Mouse (Mus musculus) CH12.LX (cell line): ENCODE measurements at regions not wholly inside any gene's neighbourhood (a gene's known extent, or its start where the extent isn't known, plus 50 kb on each side); places are given as distances from the start of the nearest gene placed in this dataset.

Source experiments
- DNase-seq: peaks from one replicate; pipeline ENCODE4 v3.0.0-alpha.2; 2013; ENCODE audit errors: extremely low read depth
- H3K27ac ChIP-seq: 2 replicates; pipeline ENCODE4 v1.5.1; 2012; ENCODE audit warnings: low read depth, mild to moderate bottlenecking, control low read depth, moderate library complexity; ENCODE audit not compliant: insufficient read depth
- H3K27me3 ChIP-seq: replicated peaks from 2 replicates; pipeline ENCODE3; 2012; ENCODE audit warnings: inconsistent platforms
- H3K36me3 ChIP-seq, 2 experiments: replicated peaks in 1 of 2; 2 replicates each; pipeline versions ENCODE3 to v1.6.1; 2012; ENCODE audit warnings: inconsistent platforms in 1 of 2, low read length in 1 of 2, mild to moderate bottlenecking in 1 of 2, mixed read lengths in 1 of 2, moderate library complexity in 1 of 2; ENCODE audit not compliant: control insufficient read depth in 1 of 2, insufficient read depth in 1 of 2
- H3K4me1 ChIP-seq, 2 experiments: 2 replicates each; pipeline ENCODE4 v1.6.1; 2012; ENCODE audit warnings: inconsistent platforms in 1 of 2, moderate library complexity in 1 of 2; ENCODE audit not compliant: insufficient read depth in 2 of 2, control insufficient read depth in 1 of 2
- H3K4me2 ChIP-seq: 2 replicates; pipeline ENCODE4 v1.6.1; 2012; ENCODE audit warnings: low read depth, mild to moderate bottlenecking, control low read depth; ENCODE audit not compliant: poor library complexity, insufficient read depth, severe bottlenecking
- H3K4me3 ChIP-seq, 3 experiments: fragments of 150-350 bp in 1 of 3; sonication (generic) in 1 of 3; replicated peaks in 1 of 3; 2 replicates each; pipeline versions ENCODE3 to v1.5.1; 2011 to 2012; ENCODE audit warnings: low read depth in 2 of 3, low read length in 2 of 3, mild to moderate bottlenecking in 2 of 3, moderate library complexity in 2 of 3, control low read depth in 1 of 3, improper control_type of control experiment in 1 of 3, inconsistent platforms in 1 of 3, mixed read lengths in 1 of 3; ENCODE audit not compliant: poor library complexity in 1 of 3
- H3K79me2 ChIP-seq: replicated peaks from 2 replicates; pipeline ENCODE4 v1.6.1; 2012; ENCODE audit warnings: mild to moderate bottlenecking, moderate library complexity; ENCODE audit not compliant: control insufficient read depth, poor library complexity, insufficient read depth, severe bottlenecking; ENCODE audit errors: extremely low read depth
- H3K9ac ChIP-seq: 2 replicates; pipeline ENCODE4 v1.6.1; 2012; ENCODE audit warnings: low read depth, mild to moderate bottlenecking, control low read depth, moderate library complexity; ENCODE audit not compliant: insufficient read depth
- H3K9me3 ChIP-seq: replicated peaks from 2 replicates; pipeline ENCODE3; 2012; ENCODE audit warnings: low read length, inconsistent platforms, mixed read lengths
- CHD1 ChIP-seq: IDR thresholded peaks from 2 replicates; pipeline ENCODE4 v1.6.1; 2012; ENCODE audit warnings: low read depth, low read length, improper control_type of control experiment, inconsistent platforms
- E2F4 ChIP-seq: IDR thresholded peaks from 2 replicates; pipeline ENCODE4 v1.6.1; 2011; ENCODE audit warnings: low read depth, low read length, improper control_type of control experiment; ENCODE audit not compliant: insufficient replicate concordance
- ELF1 ChIP-seq: IDR thresholded peaks from 2 replicates; pipeline ENCODE4 v1.6.1; 2014; ENCODE audit warnings: low read depth, mild to moderate bottlenecking, inconsistent platforms, low read length, improper control_type of control experiment
- ETS1 ChIP-seq: conservative IDR thresholded peaks from 2 replicates; pipeline ENCODE4 v1.6.1; 2012; ENCODE audit warnings: low read depth, mild to moderate bottlenecking, inconsistent platforms, low read length, improper control_type of control experiment, moderate library complexity
- JUN ChIP-seq: IDR thresholded peaks from 2 replicates; pipeline ENCODE4 v1.6.1; 2011; ENCODE audit warnings: low read depth, mild to moderate bottlenecking, low read length, improper control_type of control experiment, moderate library complexity; ENCODE audit not compliant: insufficient read depth
- MAX ChIP-seq: IDR thresholded peaks from 2 replicates; pipeline ENCODE4 v1.6.1; 2011; ENCODE audit warnings: low read length, improper control_type of control experiment
- MAZ ChIP-seq: IDR thresholded peaks from 2 replicates; pipeline ENCODE4 v1.6.1; 2012; ENCODE audit warnings: low read depth, mild to moderate bottlenecking, inconsistent platforms, low read length, improper control_type of control experiment, moderate library complexity
- RAD21 ChIP-seq: IDR thresholded peaks from 2 replicates; pipeline ENCODE4 v1.6.1; 2011; ENCODE audit warnings: low read depth, mild to moderate bottlenecking, low read length, improper control_type of control experiment, moderate library complexity
- RCOR1 ChIP-seq: conservative IDR thresholded peaks from 2 replicates; pipeline ENCODE4 v1.6.1; 2012; ENCODE audit warnings: low read depth, mild to moderate bottlenecking, inconsistent platforms, low read length, improper control_type of control experiment
- TBP ChIP-seq: conservative IDR thresholded peaks from 2 replicates; pipeline ENCODE4 v1.6.1; 2011; ENCODE audit warnings: low read depth, low read length, improper control_type of control experiment
- ZMIZ1 ChIP-seq: IDR thresholded peaks from 2 replicates; pipeline ENCODE4 v1.6.1; 2012; ENCODE audit warnings: low read depth, mild to moderate bottlenecking, inconsistent platforms, low read length, improper control_type of control experiment
- ZNF384 ChIP-seq: IDR thresholded peaks from 2 replicates; pipeline ENCODE4 v1.6.1; 2012; ENCODE audit warnings: low read depth, low read length, improper control_type of control experiment, inconsistent platforms
- dilution Hi-C: fragments of 300-500 bp; cut with MboI; formaldehyde crosslinking; loops from 2 replicates; pipeline ENCODE4 v1.14.3; 2020; ENCODE audit warnings: low sequenced_read_pairs; ENCODE audit not compliant: extremely low pct_unique_long_range_greater_than_20kb, extremely low pct_ligation_motif_present
- in situ Hi-C: fragments of 300-500 bp; cut with MboI; formaldehyde crosslinking; loops from 3 replicates; pipeline ENCODE4 v1.14.3; 2019; ENCODE audit warnings: low sequenced_read_pairs, low pct_ligation_motif_present, low pct_unique_long_range_greater_than_20kb, mixed read lengths

DNA sequence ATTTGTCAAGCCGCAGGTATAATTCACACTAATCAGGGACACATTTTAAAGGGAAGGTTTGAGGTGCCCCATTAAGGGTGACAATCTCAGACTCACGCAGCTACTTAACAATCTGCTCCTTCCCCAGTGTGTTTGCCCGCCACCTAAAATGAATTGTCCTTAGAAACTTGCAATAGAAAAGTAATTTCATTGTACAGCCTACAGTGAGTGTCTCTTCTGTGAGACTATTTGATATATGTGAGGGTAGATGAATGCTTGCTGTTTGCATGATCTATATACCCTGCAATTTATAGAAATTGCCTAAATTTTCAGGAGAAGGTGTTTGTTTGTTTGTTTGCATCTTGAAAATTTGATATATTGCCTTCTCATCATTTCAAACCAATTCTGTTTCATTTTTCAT is 135.1 kb upstream of the Ogfrl1 start:
- Histone ChIP-seq H3K79me2 (no peaks in the 10 kb centered on the region), H3K4me2 (no peak overlapping the region), H3K4me3 (no peak overlapping the region), H3K9me3 (no peaks in the 10 kb centered on the region), H3K4me1 (no peaks in the 10 kb centered on the region), H3K9ac (no peak overlapping the region), H3K27ac (no peak overlapping the region), H3K36me3 (no peaks in the 10 kb centered on the region), H3K27me3 (no peaks in the 10 kb centered on the region)
- dilution Hi-C loops, result no loop called here
- TF ChIP-seq CHD1, result no peak
- in situ Hi-C loops, result no loop called here
- DNase-seq, result no peak

DNA sequence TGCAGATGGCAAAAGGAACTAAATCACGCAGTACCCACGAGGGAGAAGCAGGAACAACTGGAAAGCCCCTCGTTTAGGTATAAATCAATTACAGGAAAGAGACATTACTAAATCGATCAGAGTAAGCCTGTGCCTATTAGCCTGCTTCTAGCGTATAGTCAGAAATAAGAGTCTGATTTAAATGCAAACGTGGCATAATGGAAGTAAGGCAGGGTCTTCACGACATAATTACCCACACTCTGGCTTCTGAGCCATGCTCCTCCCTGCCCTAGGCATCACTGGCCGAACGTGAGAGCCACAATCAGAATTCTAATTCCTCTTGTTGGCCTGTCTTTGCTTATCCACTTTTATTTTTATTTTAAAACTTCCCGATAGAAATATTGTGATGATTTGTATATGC is 139.0 kb upstream of the Ogfrl1 start:
- no peak for DNase-seq
- no peak overlapping the region for H3K4me3 ChIP-seq
- in situ Hi-C loops, result no loop called here
- no peak for TF ChIP-seq TBP
- TF ChIP-seq RCOR1, result no peak
- TF ChIP-seq E2F4, result no peak
- no peak for TF ChIP-seq MAZ
- H3K9me3 ChIP-seq, result no peaks in the 10 kb centered on the region
- no peaks in the 10 kb centered on the region for H3K79me2 ChIP-seq
- no peak overlapping the region for H3K9ac ChIP-seq
- no peak overlapping the region for H3K4me2 ChIP-seq
- no peak overlapping the region for H3K27ac ChIP-seq
- no peaks in the 10 kb centered on the region for H3K27me3 ChIP-seq
- no peaks in the 10 kb centered on the region for H3K36me3 ChIP-seq
- dilution Hi-C loops, result no loop called here
- no peaks in the 10 kb centered on the region; a peak in 1 of 4 replicates for H3K4me1 ChIP-seq

DNA sequence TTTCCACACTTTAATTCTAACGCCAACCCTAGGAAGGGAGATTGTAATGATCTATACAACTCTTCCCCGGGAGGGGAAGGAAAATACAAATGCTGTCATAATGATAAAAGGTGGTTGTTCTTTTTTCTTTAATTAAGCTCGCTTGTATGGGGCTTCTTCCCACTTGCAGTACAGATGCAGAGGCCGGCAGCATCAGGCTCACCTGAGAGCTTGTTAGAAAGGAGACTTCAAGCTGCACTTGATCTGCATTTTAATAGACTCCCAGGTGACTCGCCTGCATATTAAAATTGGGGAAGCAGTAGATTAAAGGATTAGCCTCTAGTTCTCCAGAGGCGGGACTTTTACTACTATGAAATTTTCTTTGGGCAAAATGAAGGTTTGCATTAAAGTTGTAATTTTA is 140.8 kb upstream of the Ogfrl1 start:
- in situ Hi-C loops, result no loop called here

DNA sequence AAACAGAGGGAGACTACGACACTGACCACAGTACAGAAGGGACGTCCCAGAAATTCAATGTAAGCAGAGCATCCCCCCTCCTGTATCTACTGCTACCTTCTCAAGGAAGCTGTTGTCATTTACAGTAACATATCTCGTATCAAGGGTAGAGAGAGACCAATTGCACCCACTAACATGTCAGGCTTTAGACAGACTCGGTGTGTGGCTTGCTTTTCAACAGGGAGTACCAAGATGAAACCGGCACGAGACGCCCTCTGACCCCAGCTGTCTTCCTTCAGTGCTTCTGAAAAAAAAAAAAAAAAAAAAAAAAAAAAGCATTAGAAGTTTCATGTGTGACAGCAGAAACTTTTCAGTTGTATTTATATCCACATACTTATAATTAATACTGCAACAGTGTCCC is 143.0 kb upstream of the Ogfrl1 start:
- Histone ChIP-seq H3K9me3 (no peaks in the 10 kb centered on the region), H3K27ac (no peak overlapping the region), H3K4me1 (no peaks in the 10 kb centered on the region; a peak in 1 of 4 replicates), H3K4me3 (no peak overlapping the region), H3K9ac (no peak overlapping the region), H3K36me3 (no peaks in the 10 kb centered on the region), H3K27me3 (no peaks in the 10 kb centered on the region), H3K79me2 (no peaks in the 10 kb centered on the region), H3K4me2 (no peak overlapping the region)
- dilution Hi-C loops, result no loop called here
- DNase-seq, result no peak
- TF ChIP-seq ZMIZ1, result no peak
- TF ChIP-seq ELF1, result no peak
- no peak for TF ChIP-seq ETS1
- no peak for TF ChIP-seq JUN
- TF ChIP-seq MAX, result no peak
- TF ChIP-seq RAD21, result no peak
- TF ChIP-seq ZNF384, result peak; percentile 18; the same call in 1 of the 2 replicates
- in situ Hi-C loops, result no loop called here

More for the DNA sequence above, 140.8 kb upstream of the Ogfrl1 start:
- Histone ChIP-seq H3K9ac (no peak overlapping the region), H3K27ac (no peak overlapping the region), H3K36me3 (no peaks in the 10 kb centered on the region), H3K27me3 (no peaks in the 10 kb centered on the region), H3K4me3 (no peak overlapping the region), H3K9me3 (no peaks in the 10 kb centered on the region), H3K79me2 (no peaks in the 10 kb centered on the region), H3K4me2 (no peak overlapping the region), H3K4me1 (no peaks in the 10 kb centered on the region; a peak in 1 of 4 replicates)
- no peak for TF ChIP-seq TBP
- no peak for DNase-seq
- dilution Hi-C loops, result no loop called here
